Mouse (Mus musculus) embryonic facial prominence, embryonic 11.5 days (tissue): Measurements from ENCODE around the gene Kif3b. TPM values are rescaled to one million over a fixed set of nuclear protein-coding genes. Genes with fewer than 3 reads are reported as not detected.
"Not testable (repeated sequence)": the region's sequence is repeated elsewhere in the genome, so short reads cannot be mapped to it uniquely, and the experiment has no call there.

Experiments used
- ATAC-seq: fragments of 200-750 bp; cut with Nextera tagmentation; replicated peaks from 2 replicates; pipeline ENCODE4 v1.8.0; 2017; ENCODE audit warnings: low read depth; ENCODE audit not compliant: insufficient number of reproducible peaks, low FRiP score, low TSS enrichment
- DNase-seq: peaks from one replicate; pipeline ENCODE4 v3.0.0-alpha.2; 2015; ENCODE audit warnings: low spot score
- H3K27ac ChIP-seq: fragments of 300-500 bp; sonication (generic); replicated peaks from 2 replicates; pipeline ENCODE4 v1.5.1; 2014; ENCODE audit warnings: mild to moderate bottlenecking, low read depth, low read length, control low read depth
- H3K27me3 ChIP-seq: fragments of 300-500 bp; sonication (generic); 2 replicates; pipeline ENCODE4 v1.6.1; 2014; ENCODE audit warnings: mild to moderate bottlenecking, low read length, moderate library complexity, mixed read lengths; ENCODE audit not compliant: control insufficient read depth, insufficient read depth
- H3K36me3 ChIP-seq: fragments of 300-500 bp; sonication (generic); replicated peaks from 2 replicates; pipeline ENCODE4 v1.6.1; 2014; ENCODE audit warnings: low read depth, mild to moderate bottlenecking, low read length, moderate library complexity, mixed read lengths; ENCODE audit not compliant: control insufficient read depth, insufficient read depth
- H3K4me1 ChIP-seq: fragments of 300-500 bp; sonication (generic); 2 replicates; pipeline ENCODE4 v1.6.1; 2014; ENCODE audit warnings: low read length, mixed read lengths; ENCODE audit not compliant: control insufficient read depth, insufficient read depth
- H3K4me2 ChIP-seq: fragments of 300-500 bp; sonication (generic); 2 replicates; pipeline ENCODE4 v1.6.1; 2014; ENCODE audit warnings: low read depth, mild to moderate bottlenecking, control low read depth, low read length, moderate library complexity
- H3K4me3 ChIP-seq: fragments of 300-500 bp; sonication (generic); 2 replicates; pipeline ENCODE4 v1.5.1; 2014; ENCODE audit warnings: low read depth, low read length, control low read depth
- H3K9ac ChIP-seq: fragments of 300-500 bp; sonication (generic); replicated peaks from 2 replicates; pipeline ENCODE4 v1.6.1; 2014; ENCODE audit warnings: mild to moderate bottlenecking, control low read depth, low read length
- H3K9me3 ChIP-seq: fragments of 300-500 bp; sonication (generic); replicated peaks from 2 replicates; pipeline ENCODE4 v1.6.1; 2016; ENCODE audit warnings: mild to moderate bottlenecking, low read length, inconsistent platforms, mixed read lengths; ENCODE audit not compliant: control insufficient read depth
- WGBS: fragments of 180-500 bp; shearing (Covaris S2); extraction: QIAGEN DNeasy Blood & Tissue Kit; methylation state at CpG from one replicate; pipeline ENCODE4 v1.1.7; 2014; 5-methylcytosine and 5-hydroxymethylcytosine counted together
- polyA plus RNA-seq: library from polyadenylated mRNA; unstranded; fragments of >200 nt; fragmentation: Nextera tagmentation; extraction: Ambion mirVana; gene quantifications from 2 replicates; pipeline ENCODE4 v1.2.1, GENCODE M21; 2014

The Kif3b gene
- polyA plus RNA-seq, 1 experiment from 2014 or later: 7.6 TPM

GRCm38 (mm10) chr2:153350552-153351181 lies 59.5 kb downstream of the Kif3b start:
- 52% methylated on average over 6 of the region's 6 CpGs for WGBS
- no peaks in the 10 kb centered on the region for H3K27me3 ChIP-seq
- no peak overlapping the region for H3K27ac ChIP-seq
- no peak overlapping the region for H3K9ac ChIP-seq
- no peak for DNase-seq
- ATAC-seq: no peak
- H3K9me3 ChIP-seq: no peaks in the 10 kb centered on the region
- H3K36me3 ChIP-seq: no peaks in the 10 kb centered on the region; the same call in none of the 2 replicates
- no peak overlapping the region for H3K4me3 ChIP-seq
- H3K4me1 ChIP-seq: 0 out of 2 replicates have a peak, but pooled peaks cover 2% of the 10 kb centered on the region
- H3K4me2 ChIP-seq: no peak overlapping the region

DNA sequence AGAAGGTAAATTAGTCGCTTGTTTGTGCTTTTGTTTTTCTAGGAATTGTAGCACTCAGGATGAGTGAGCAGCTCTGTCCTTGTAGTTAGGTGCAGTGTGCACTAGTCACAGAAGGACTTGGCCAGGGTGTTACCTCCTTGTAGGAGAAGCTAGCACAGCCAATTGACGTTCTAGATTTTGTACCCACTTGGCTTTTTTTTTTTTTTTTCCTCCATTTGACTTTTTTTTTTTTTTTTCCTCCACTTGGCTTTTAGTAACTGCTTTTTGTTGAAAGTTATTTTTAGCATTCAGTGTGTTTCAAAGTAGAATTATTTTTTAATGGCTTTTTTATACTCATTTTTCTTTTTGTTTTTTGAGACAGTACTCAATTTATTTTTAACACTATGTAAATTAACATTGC lies 63.4 kb downstream of the Kif3b start:
- Histone ChIP-seq H3K27ac (no peak overlapping the region), H3K36me3 (no peaks in the 10 kb centered on the region; the same call in none of the 2 replicates), H3K4me3 (no peak overlapping the region), H3K9me3 (no peaks in the 10 kb centered on the region), H3K4me2 (no peak overlapping the region), H3K4me1 (0 out of 2 replicates have a peak, but pooled peaks cover 2% of the 10 kb centered on the region), H3K9ac (no peak overlapping the region), H3K27me3 (no peaks in the 10 kb centered on the region)
- ATAC-seq (no peak), DNase-seq (no peak)
- 90% methylated on average over 2 of the region's 2 CpGs for WGBS

DNA sequence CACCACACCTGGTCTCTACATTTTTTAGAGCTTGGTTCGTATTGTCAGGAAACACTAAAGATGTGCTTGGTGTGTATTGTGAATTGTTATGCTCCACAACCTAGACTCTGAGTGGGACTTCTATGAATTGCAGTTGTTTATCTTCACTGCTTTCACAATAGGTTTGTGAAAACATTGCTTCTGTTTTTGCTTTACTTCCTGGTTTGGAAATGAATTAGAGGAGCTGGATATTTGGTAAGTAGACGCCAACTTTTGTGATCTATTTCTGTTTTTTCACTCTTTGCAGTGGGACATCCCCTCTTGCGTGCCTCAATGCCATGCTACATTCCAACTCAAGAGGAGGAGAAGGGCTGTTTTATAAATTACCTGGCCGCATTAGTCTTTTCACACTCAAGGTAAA lies 65.6 kb downstream of the Kif3b start:
- H3K9ac ChIP-seq: no peak overlapping the region

DNA sequence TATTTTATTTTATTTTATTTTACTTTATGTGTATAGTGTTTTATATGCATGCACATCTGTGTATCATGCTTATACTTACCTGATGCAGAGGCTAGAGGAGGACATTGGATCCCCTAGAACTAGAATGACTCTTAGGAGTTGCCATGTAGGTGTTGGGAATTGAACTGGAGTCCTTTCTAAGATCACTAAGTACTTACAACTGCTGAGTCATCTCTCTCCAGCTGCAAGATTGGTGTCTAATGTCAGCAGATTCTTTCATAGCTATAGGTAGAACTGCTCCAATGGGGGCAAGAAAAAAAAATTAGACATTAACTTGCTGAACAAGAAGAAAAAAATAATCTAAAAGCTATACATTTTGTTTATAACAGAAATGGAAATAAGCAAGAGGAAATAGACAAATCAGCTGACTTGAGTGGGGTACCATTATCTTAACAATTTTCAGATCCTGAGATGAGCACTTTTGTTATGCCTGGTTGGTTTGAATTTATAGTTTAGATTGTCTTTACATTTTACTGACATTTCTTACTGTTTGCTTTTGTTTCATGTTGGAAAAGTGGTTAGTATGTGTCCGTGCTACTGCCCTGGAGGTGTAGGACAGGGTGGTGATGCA lies 70.0 kb downstream of the Kif3b start:
- Histone ChIP-seq H3K4me1 (no peaks in the 10 kb centered on the region), H3K9ac (no peak overlapping the region), H3K36me3 (peaks cover 2% of the 10 kb centered on the region), H3K9me3 (no peaks in the 10 kb centered on the region), H3K4me3 (no peak overlapping the region), H3K27ac (no peak overlapping the region), H3K27me3 (no peaks in the 10 kb centered on the region), H3K4me2 (no peak overlapping the region)
- DNase-seq (no peak), ATAC-seq (no peak)
- 98% methylated on average over 1 of the region's 1 CpGs for WGBS

More for the DNA sequence above, 65.6 kb downstream of the Kif3b start:
- no peak overlapping the region for H3K4me3 ChIP-seq
- no peaks in the 10 kb centered on the region for H3K4me1 ChIP-seq
- H3K36me3 ChIP-seq: no peaks in the 10 kb centered on the region; the same call in none of the 2 replicates
- ATAC-seq: no peak
- H3K9me3 ChIP-seq: no peaks in the 10 kb centered on the region
- H3K27ac ChIP-seq: no peak overlapping the region
- no peak for DNase-seq
- WGBS: 90% methylated on average over 4 of the region's 4 CpGs
- no peak overlapping the region for H3K4me2 ChIP-seq
- H3K27me3 ChIP-seq: no peaks in the 10 kb centered on the region

- not testable (repeated sequence) for ATAC-seq, DNase-seq, H3K4me1 ChIP-seq, H3K27me3 ChIP-seq, H3K27ac ChIP-seq, H3K4me2 ChIP-seq, H3K9me3 ChIP-seq, H3K4me3 ChIP-seq, H3K9ac ChIP-seq
- 95% methylated on average over 14 of the region's 14 CpGs for WGBS
- peaks cover 12% of the 10 kb centered on the region for H3K36me3 ChIP-seq
Measured at GRCm38 (mm10) chr2:153364531-153364930, 73.3 kb downstream of the Kif3b start.

GRCm38 (mm10) chr2:153370871-153371270 lies 79.7 kb downstream of the Kif3b start:
- H3K4me1 ChIP-seq: no peaks in the 10 kb centered on the region
- H3K9ac ChIP-seq: no peak overlapping the region
- no peak overlapping the region for H3K4me2 ChIP-seq
- H3K27me3 ChIP-seq: no peaks in the 10 kb centered on the region
- no peak overlapping the region for H3K4me3 ChIP-seq
- DNase-seq: no peak
- no peaks in the 10 kb centered on the region for H3K9me3 ChIP-seq
- no peak for ATAC-seq
- H3K27ac ChIP-seq: no peak overlapping the region
- H3K36me3 ChIP-seq: peaks cover 9% of the 10 kb centered on the region

GRCm38 (mm10) chr2:153375380-153375779 lies 84.2 kb downstream of the Kif3b start:
- no peaks in the 10 kb centered on the region for H3K4me1 ChIP-seq
- no peaks in the 10 kb centered on the region for H3K27me3 ChIP-seq
- no peak for ATAC-seq
- no peaks in the 10 kb centered on the region for H3K9me3 ChIP-seq
- no peak for DNase-seq
- no peak overlapping the region for H3K27ac ChIP-seq
- H3K9ac ChIP-seq: no peak overlapping the region
- H3K4me2 ChIP-seq: no peak overlapping the region
- WGBS: 75% methylated on average over 2 of the region's 2 CpGs
- H3K36me3 ChIP-seq: no peaks in the 10 kb centered on the region; the same call in 1 of the 2 replicates
- no peak overlapping the region for H3K4me3 ChIP-seq

- 93% methylated on average over 1 of the region's 1 CpGs for WGBS
- Histone ChIP-seq H3K9me3 (no peaks in the 10 kb centered on the region), H3K36me3 (peaks cover 2% of the 10 kb centered on the region), H3K9ac (no peak overlapping the region), H3K4me2 (no peak overlapping the region), H3K4me1 (no peaks in the 10 kb centered on the region), H3K27me3 (no peaks in the 10 kb centered on the region), H3K4me3 (no peak overlapping the region), H3K27ac (no peak overlapping the region)
- DNase-seq: no peak
- ATAC-seq: no peak
Measured at GRCm38 (mm10) chr2:153380479-153380878, 89.3 kb downstream of the Kif3b start.
